Mouse (Mus musculus) CD4-positive, CD25-positive, alpha-beta regulatory T cell, adult 4 months (primary cell): ENCODE measurements around the gene Hnrnpul1. TPM values are rescaled to one million over a fixed set of nuclear protein-coding genes. Genes with fewer than 3 reads are reported as not detected.
"Not testable (repeated sequence)": the region's sequence is repeated elsewhere in the genome, so short reads cannot be mapped to it uniquely, and the experiment has no call there.

Experiments used
- ATAC-seq: one replicate; pipeline ENCODE4 v1.8.0; 2017
- polyA plus RNA-seq, 2 experiments: library from polyadenylated mRNA; unstranded; fragments of 100-300 nt; shearing (Covaris generic); gene quantifications; one replicate each; pipeline ENCODE4 v1.2.1; 2017

Hnrnpul1 gene
- polyA plus RNA-seq, 2 experiments from 2014 or later: 40.5 to 57.0 TPM

GRCm38 (mm10) chr7:25780021-25780420, 25.5 kb upstream of the Hnrnpul1 start:
- ATAC-seq: peak; percentile 27

GRCm38 (mm10) chr7:25768229-25768628, 13.7 kb upstream of the Hnrnpul1 start:
- no peak for ATAC-seq

GRCm38 (mm10) chr7:25766108-25766507, 11.6 kb upstream of the Hnrnpul1 start:
- ATAC-seq: peak; percentile 82

- ATAC-seq: no peak
These were observed 9.7 kb upstream of the Hnrnpul1 start for GRCm38 (mm10) chr7:25764221-25764620.

GRCm38 (mm10) chr7:25763678-25764077, 9.1 kb upstream of the Hnrnpul1 start:
- no peak for ATAC-seq

- ATAC-seq: no peak
These were observed 6.8 kb upstream of the Hnrnpul1 start for GRCm38 (mm10) chr7:25761354-25761753.

GRCm38 (mm10) chr7:25756011-25756410, 1.5 kb upstream of the Hnrnpul1 start:
- ATAC-seq: peak; percentile 51

- ATAC-seq: peak; percentile 37
These were observed 894 bp upstream of the Hnrnpul1 start for GRCm38 (mm10) chr7:25755468-25755833.

GRCm38 (mm10) chr7:25754439-25754737, 169 bp downstream of the Hnrnpul1 start:
- no peak for ATAC-seq

GRCm38 (mm10) chr7:25753643-25754438, 716 bp downstream of the Hnrnpul1 start:
- ATAC-seq: no peak

- no peak for ATAC-seq
These were observed 1.5 kb downstream of the Hnrnpul1 start for GRCm38 (mm10) chr7:25753076-25753475.

- no peak for ATAC-seq
These were observed 7.7 kb downstream of the Hnrnpul1 start for GRCm38 (mm10) chr7:25746844-25747243.

GRCm38 (mm10) chr7:25738277-25738676, 16.3 kb downstream of the Hnrnpul1 start:
- ATAC-seq: no peak

GRCm38 (mm10) chr7:25736920-25737319, 17.6 kb downstream of the Hnrnpul1 start:
- ATAC-seq: no peak

GRCm38 (mm10) chr7:25734991-25735390, 19.6 kb downstream of the Hnrnpul1 start:
- ATAC-seq: no peak

GRCm38 (mm10) chr7:25731294-25732055, 23.1 kb downstream of the Hnrnpul1 start:
- ATAC-seq: no peak

- ATAC-seq: no peak
These were observed 24.7 kb downstream of the Hnrnpul1 start for GRCm38 (mm10) chr7:25729862-25730261.

GRCm38 (mm10) chr7:25729396-25729795, 25.2 kb downstream of the Hnrnpul1 start:
- ATAC-seq: no peak

GRCm38 (mm10) chr7:25727800-25728199, 26.8 kb downstream of the Hnrnpul1 start:
- ATAC-seq: no peak

GRCm38 (mm10) chr7:25725886-25726285, 28.7 kb downstream of the Hnrnpul1 start:
- no peak for ATAC-seq

GRCm38 (mm10) chr7:25721776-25722175, 32.8 kb downstream of the Hnrnpul1 start:
- ATAC-seq: not testable (repeated sequence)

GRCm38 (mm10) chr7:25720760-25721159, 33.8 kb downstream of the Hnrnpul1 start:
- ATAC-seq: no peak

- ATAC-seq: no peak
These were observed 34.6 kb downstream of the Hnrnpul1 start for GRCm38 (mm10) chr7:25719761-25720610.
